Mouse (Mus musculus): Measurements from ENCODE around the gene Atp6v1g1. TPM values are rescaled to one million over a fixed set of nuclear protein-coding genes. Genes with fewer than 3 reads are reported as not detected.

Gene Atp6v1g1
- polyA plus RNA-seq, 1 experiment: 83.4 TPM

DNA sequence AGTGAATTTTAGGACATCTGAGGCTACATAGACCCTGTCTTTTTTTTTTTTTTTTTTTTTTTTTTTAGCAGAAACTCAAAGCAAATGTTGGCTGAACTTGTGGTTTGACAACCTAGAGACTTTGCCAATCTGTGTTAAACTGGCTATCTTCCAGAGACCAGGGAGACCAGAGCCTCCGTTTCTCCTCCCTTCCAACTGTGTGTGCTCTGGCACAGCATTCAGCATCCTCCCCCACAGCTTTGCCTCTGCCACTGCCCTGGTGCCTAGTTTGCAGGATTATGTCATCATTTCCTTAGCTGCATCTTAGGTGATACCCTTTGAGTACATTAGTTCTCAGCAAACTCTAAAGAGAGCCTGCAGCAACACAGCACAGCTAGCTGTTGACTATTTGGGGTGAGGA, 3.2 kb downstream of the Atp6v1g1 start:
- no peaks in the 10 kb centered on the region for H3K27me3 ChIP-seq (ENCODE audit: control insufficient read depth, insufficient read depth, low read length)
- H3K4me3 ChIP-seq (ENCODE audit: control insufficient read depth, low read depth, low read length): no peak overlapping the region
- no peaks in the 10 kb centered on the region for H3K36me3 ChIP-seq (ENCODE audit: control insufficient read depth, insufficient read depth, low read length)
- TF ChIP-seq CTCF (IDR thresholded peaks at IDR 0.05; ENCODE audit: control insufficient read depth, insufficient read depth, insufficient replicate concordance, low read depth, low read length) (no peak), POLR2A (IDR thresholded peaks at IDR 0.05; ENCODE audit: control insufficient read depth, low read depth, low read length) (no peak)
- H3K27ac ChIP-seq (ENCODE audit: control insufficient read depth, insufficient read depth, low read depth, low read length): no peak overlapping the region
- peaks cover 9% of the 10 kb centered on the region for H3K4me1 ChIP-seq (ENCODE audit: control insufficient read depth, insufficient read depth, low read length)

DNA sequence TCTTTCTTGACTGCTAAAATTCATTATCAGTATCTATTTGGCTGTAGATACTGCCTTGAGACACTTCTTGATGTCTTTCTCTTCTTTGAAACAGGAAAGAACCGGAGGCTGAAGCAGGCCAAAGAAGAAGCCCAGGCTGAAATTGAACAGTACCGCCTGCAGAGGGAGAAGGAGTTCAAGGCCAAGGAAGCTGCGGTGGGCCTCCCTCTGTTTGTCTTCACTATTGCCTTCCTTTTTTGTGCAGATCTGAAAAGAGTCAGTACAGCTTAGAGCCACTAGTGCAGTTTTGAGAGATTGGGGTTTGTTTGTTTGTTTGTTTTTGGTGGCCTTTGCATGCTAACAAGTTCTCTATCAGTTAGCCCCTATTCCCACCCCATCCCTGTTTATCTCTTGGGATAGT, 3.9 kb downstream of the Atp6v1g1 start:
- H3K36me3 ChIP-seq (ENCODE audit: control insufficient read depth, insufficient read depth, low read length): no peaks in the 10 kb centered on the region
- H3K27ac ChIP-seq (ENCODE audit: control insufficient read depth, insufficient read depth, low read depth, low read length): no peak overlapping the region
- TF ChIP-seq POLR2A (IDR thresholded peaks at IDR 0.05; ENCODE audit: control insufficient read depth, low read depth, low read length) (no peak), CTCF (IDR thresholded peaks at IDR 0.05; ENCODE audit: control insufficient read depth, insufficient read depth, insufficient replicate concordance, low read depth, low read length) (no peak)
- H3K4me3 ChIP-seq (ENCODE audit: control insufficient read depth, low read depth, low read length): no peak overlapping the region
- no peaks in the 10 kb centered on the region for H3K27me3 ChIP-seq (ENCODE audit: control insufficient read depth, insufficient read depth, low read length)
- peaks cover 9% of the 10 kb centered on the region for H3K4me1 ChIP-seq (ENCODE audit: control insufficient read depth, insufficient read depth, low read length)

DNA sequence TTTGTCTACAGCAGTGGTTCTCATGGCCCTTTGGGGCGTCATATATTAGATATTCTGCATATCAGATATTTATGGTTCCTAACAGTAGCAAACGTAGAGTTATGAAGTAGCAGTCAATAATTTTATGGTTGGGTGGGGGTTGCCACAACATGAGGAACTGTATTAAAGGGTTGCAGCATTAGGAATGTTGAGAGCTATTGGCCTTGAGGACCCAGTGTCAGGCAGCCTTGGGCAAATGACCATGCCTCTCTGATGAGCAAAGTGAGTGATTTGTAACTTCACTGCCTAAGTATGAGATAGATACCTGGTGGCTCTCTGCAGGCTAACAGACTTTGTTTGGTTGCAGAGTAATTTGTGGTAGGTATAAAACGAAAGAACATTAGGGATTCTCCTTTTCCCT, 6.3 kb downstream of the Atp6v1g1 start:
- no peak overlapping the region for H3K4me3 ChIP-seq (ENCODE audit: control insufficient read depth, low read depth, low read length)
- TF ChIP-seq CTCF (IDR thresholded peaks at IDR 0.05; ENCODE audit: control insufficient read depth, insufficient read depth, insufficient replicate concordance, low read depth, low read length): no peak
- TF ChIP-seq POLR2A (IDR thresholded peaks at IDR 0.05; ENCODE audit: control insufficient read depth, low read depth, low read length): no peak
- no peak overlapping the region for H3K27ac ChIP-seq (ENCODE audit: control insufficient read depth, insufficient read depth, low read depth, low read length)
- H3K27me3 ChIP-seq (ENCODE audit: control insufficient read depth, insufficient read depth, low read length): no peaks in the 10 kb centered on the region
- no peaks in the 10 kb centered on the region; the same call in 1 of the 2 replicates for H3K4me1 ChIP-seq (ENCODE audit: control insufficient read depth, insufficient read depth, low read length)
- no peaks in the 10 kb centered on the region for H3K36me3 ChIP-seq (ENCODE audit: control insufficient read depth, insufficient read depth, low read length)

DNA sequence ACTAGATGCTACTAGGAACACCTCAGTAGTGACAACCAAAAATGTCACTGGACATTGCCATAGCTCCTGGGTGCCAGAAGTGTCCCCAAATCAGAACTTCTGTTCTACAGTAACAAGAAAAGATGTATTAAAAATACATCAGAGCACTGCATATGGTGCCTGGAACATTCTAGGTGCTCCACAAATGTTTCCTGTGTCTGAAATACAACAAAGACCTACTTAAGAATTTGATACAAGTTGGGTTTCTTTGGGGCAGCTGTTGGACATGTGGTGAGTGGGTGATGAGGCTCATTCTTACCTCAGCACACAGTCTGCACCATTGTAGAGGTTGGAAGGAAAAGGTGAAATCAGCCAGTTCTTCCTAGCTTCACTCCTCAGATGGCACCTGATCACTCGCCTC, 8.3 kb downstream of the Atp6v1g1 start:
- peaks cover 7% of the 10 kb centered on the region for H3K4me1 ChIP-seq (ENCODE audit: control insufficient read depth, insufficient read depth, low read length)
- no peak overlapping the region for H3K27ac ChIP-seq (ENCODE audit: control insufficient read depth, insufficient read depth, low read depth, low read length)
- H3K4me3 ChIP-seq (ENCODE audit: control insufficient read depth, low read depth, low read length): no peak overlapping the region
- no peaks in the 10 kb centered on the region for H3K36me3 ChIP-seq (ENCODE audit: control insufficient read depth, insufficient read depth, low read length)
- H3K27me3 ChIP-seq (ENCODE audit: control insufficient read depth, insufficient read depth, low read length): no peaks in the 10 kb centered on the region
- TF ChIP-seq POLR2A (IDR thresholded peaks at IDR 0.05; ENCODE audit: control insufficient read depth, low read depth, low read length): no peak
- TF ChIP-seq CTCF (IDR thresholded peaks at IDR 0.05; ENCODE audit: control insufficient read depth, insufficient read depth, insufficient replicate concordance, low read depth, low read length): no peak

DNA sequence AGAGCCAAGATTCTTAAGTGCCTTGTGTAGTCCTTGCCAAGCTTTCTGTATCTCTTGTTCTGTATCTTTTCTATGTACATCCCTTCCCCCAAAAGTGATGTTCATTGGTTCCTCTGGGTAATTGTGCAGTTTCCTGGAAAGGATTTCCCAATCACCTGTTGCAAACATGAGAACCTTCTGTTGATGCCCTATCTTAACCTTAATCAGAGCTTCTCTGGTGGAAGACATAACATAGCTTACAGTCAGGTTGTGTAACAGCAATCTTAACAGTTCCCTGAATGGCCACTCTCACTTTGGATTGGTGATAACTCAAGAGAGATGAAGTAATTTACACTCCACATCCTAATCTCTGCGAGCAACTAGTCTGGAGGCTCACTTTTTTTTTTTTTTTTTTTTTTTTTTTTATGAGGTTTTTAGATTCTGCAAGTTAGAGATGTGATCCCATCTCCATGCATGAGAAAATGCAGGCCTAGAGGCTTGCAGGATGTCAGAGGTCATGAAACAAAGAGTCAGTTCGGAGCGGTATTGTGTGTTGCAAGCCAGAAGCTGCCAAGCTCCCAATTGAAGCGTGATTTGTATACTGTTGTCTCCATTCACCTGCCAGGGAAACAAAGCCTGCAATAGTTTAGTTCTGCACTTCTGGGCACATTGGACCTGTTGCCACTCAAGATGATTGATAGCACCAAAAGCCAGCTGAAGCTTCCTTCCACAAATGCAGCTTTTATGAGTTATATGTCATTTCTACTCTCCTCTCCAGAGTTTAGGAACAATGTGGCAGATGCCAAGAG, 9.4 kb downstream of the Atp6v1g1 start:
- H3K4me3 ChIP-seq (ENCODE audit: control insufficient read depth, low read depth, low read length): no peak overlapping the region
- no peaks in the 10 kb centered on the region for H3K27me3 ChIP-seq (ENCODE audit: control insufficient read depth, insufficient read depth, low read length)
- TF ChIP-seq CTCF (IDR thresholded peaks at IDR 0.05; ENCODE audit: control insufficient read depth, insufficient read depth, insufficient replicate concordance, low read depth, low read length) (no peak), POLR2A (IDR thresholded peaks at IDR 0.05; ENCODE audit: control insufficient read depth, low read depth, low read length) (no peak)
- H3K36me3 ChIP-seq (ENCODE audit: control insufficient read depth, insufficient read depth, low read length): no peaks in the 10 kb centered on the region
- peaks cover 15% of the 10 kb centered on the region for H3K4me1 ChIP-seq (ENCODE audit: control insufficient read depth, insufficient read depth, low read length)
- no peak overlapping the region for H3K27ac ChIP-seq (ENCODE audit: control insufficient read depth, insufficient read depth, low read depth, low read length)

DNA sequence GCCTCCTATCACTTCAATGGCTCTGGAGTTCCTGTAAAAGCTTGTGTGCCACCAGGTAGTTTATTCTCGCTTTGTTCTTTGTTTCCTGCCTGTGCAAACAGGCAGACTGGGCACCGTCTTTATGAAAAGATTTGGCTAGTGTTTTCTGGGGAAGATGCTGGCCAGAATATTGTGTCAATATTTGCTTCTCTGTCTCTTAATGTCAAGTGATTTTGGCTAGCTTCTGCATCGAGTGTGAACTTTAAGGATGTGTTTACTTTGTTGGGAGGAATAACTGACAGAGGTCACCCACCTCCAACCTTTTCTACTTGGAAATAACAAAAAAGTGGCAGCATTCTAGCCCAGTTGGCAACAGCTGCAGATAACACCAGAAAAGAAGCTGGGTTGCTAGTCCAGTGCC, 10.0 kb downstream of the Atp6v1g1 start:
- no peak overlapping the region for H3K27ac ChIP-seq (ENCODE audit: control insufficient read depth, insufficient read depth, low read depth, low read length)

DNA sequence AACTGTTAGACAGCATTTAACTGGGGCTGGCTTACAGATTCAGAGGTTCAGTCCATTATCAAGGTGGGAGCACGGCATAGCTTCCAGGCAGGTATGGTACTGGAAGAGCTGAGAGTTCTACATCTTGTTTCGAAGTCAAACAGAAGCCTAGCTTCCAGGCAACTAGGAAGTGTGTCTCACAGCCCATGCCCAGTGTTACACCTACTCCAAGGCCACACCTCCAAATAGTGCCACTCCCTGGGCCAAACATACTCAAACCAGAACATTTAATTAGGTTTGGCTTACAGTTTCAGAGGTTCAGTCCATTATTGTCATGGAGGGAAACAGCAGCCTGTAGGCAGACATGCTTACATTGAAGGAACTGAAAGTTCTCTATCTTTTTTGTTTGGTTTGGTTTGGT, 10.5 kb downstream of the Atp6v1g1 start:
- H3K27ac ChIP-seq (ENCODE audit: control insufficient read depth, insufficient read depth, low read depth, low read length): no peak overlapping the region
- no peak overlapping the region for H3K4me3 ChIP-seq (ENCODE audit: control insufficient read depth, low read depth, low read length)
- peaks cover 23% of the 10 kb centered on the region for H3K4me1 ChIP-seq (ENCODE audit: control insufficient read depth, insufficient read depth, low read length)
- no peaks in the 10 kb centered on the region for H3K36me3 ChIP-seq (ENCODE audit: control insufficient read depth, insufficient read depth, low read length)
- TF ChIP-seq POLR2A (IDR thresholded peaks at IDR 0.05; ENCODE audit: control insufficient read depth, low read depth, low read length): no peak
- no peak for TF ChIP-seq CTCF (IDR thresholded peaks at IDR 0.05; ENCODE audit: control insufficient read depth, insufficient read depth, insufficient replicate concordance, low read depth, low read length)
- no peaks in the 10 kb centered on the region for H3K27me3 ChIP-seq (ENCODE audit: control insufficient read depth, insufficient read depth, low read length)

More for the DNA sequence above, 10.0 kb downstream of the Atp6v1g1 start:
- TF ChIP-seq POLR2A (IDR thresholded peaks at IDR 0.05; ENCODE audit: control insufficient read depth, low read depth, low read length): no peak
- Histone ChIP-seq H3K4me1 (ENCODE audit: control insufficient read depth, insufficient read depth, low read length) (peaks cover 21% of the 10 kb centered on the region), H3K36me3 (ENCODE audit: control insufficient read depth, insufficient read depth, low read length) (no peaks in the 10 kb centered on the region), H3K27me3 (ENCODE audit: control insufficient read depth, insufficient read depth, low read length) (no peaks in the 10 kb centered on the region), H3K4me3 (ENCODE audit: control insufficient read depth, low read depth, low read length) (no peak overlapping the region)

Data from testis, adult 2 months (tissue).